Mouse (Mus musculus) spleen, adult 2 months (tissue): Measurements from ENCODE around the gene Slit3.

ENCODE experiments used
- CTCF ChIP-seq: fragments of 200-500 bp; IDR thresholded peaks from 2 replicates; pipeline ENCODE4 v1.5.1; 2011; ENCODE audit warnings: mild to moderate bottlenecking, inconsistent platforms; ENCODE audit not compliant: insufficient read depth, insufficient read length, insufficient replicate concordance; ENCODE audit errors: extremely low read depth
- POLR2A ChIP-seq: fragments of 200-500 bp; IDR thresholded peaks from 2 replicates; pipeline ENCODE4 v1.6.1; 2011; ENCODE audit warnings: low read depth, low read length, inconsistent platforms

GRCm38 (mm10) chr11:35561760-35562159 is 440.7 kb downstream of the Slit3 start:
- TF ChIP-seq CTCF (no peak), POLR2A (no peak)
